Mouse (Mus musculus) gastrocnemius, postnatal 36 days (tissue): ENCODE data around the gene Manbal. TPM values are rescaled to one million over a fixed set of nuclear protein-coding genes. Genes with fewer than 3 reads are reported as not detected.

Source experiments
- DNase-seq, 2 experiments: peaks; one replicate each; pipeline ENCODE4 v3.0.0; 2022
- intact Hi-C: fragments of 180-260 bp; cut with DNase I; formaldehyde crosslinking; loops from one replicate; pipeline ENCODE4 v1.15.1; 2025
- total RNA-seq, 2 experiments: library from RNA; stranded (reverse); gene quantifications; 2 replicates each; pipeline ENCODE4 v1.2.3; 2021

Gene Manbal
- total RNA-seq, 2 experiments from 2014 or later = 15.3 to 15.6 TPM

DNA sequence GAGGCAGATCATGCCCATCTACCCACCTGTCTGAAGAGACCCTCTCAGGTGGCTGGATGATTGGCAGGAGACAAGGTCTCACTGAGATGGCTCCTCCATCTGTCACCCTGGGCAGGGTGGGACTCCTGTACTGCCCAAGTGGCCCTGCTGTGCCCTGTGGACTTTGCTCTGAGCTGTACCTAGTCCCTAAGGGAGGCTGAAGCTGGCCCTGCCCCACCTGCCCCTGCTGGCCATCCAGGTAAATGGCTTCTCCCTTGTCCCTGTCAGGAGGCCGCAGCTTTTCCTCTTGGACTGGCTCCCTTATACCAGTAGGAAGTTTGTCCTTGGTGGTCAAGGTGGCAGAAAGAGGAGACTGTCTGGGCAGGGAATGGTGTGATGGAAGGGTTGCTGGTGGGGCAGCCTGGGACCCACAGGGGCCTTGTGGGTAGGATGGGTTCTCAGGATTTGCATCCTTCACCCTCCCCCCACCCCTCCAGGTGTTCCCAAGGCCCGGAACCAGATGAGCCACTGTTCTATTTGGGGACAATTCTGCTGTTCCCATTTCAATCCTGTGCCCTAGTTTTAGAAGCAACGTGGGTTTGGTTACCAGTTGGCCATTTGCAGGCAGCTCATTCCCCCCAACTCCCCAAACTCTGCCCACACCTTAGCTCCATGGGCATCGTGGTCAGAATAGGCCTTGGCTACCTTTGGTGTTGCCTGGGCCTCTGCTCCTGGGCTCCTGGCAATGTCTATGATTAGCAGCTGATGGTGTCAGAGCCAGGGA is 63.5 kb downstream of the Manbal start:
- intact Hi-C loops = no loop called here
- no peak for DNase-seq

DNA sequence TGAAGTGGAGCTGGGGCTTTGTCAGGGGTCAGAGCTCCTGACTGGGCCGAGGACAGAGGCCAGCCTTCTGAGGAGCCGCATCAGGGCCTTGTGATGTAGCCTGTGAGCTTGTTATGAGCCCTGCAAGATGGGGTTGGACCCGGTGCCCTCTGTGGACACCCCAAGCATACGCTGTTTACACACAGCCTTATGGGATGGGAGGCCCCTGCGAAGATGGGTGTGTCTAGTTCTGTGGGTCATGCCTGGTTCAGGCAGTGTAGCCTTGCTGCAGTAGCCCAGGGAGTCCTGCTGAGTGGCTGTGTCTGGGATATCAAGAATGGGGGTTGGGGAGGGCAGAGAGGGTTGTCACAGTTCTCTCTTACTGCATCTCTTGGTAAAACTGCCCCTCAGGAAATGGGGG is 64.5 kb downstream of the Manbal start:
- no peak for DNase-seq
- intact Hi-C loops = no loop called here

DNA sequence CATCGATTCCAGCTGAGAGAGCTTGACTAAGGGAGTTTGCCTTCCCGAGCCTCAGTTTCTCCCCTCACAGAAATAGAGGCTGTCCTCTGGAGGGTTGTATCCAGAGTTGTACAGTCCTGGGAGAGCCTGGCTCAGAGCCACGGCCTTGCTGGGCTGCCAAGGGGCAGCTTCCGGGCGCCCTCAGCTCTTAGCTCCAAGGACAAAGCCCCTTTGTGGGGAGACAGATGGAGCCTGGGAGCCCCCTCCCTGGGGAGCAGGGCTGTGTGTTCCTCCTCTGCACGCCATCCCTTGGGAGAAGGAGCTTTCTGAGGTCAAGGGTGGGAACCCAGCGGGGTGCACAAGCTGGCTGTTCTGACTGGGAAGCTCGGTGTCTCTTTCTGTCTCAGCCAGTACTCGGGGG is 65.1 kb downstream of the Manbal start:
- no peak for DNase-seq
- intact Hi-C loops = no loop called here

DNA sequence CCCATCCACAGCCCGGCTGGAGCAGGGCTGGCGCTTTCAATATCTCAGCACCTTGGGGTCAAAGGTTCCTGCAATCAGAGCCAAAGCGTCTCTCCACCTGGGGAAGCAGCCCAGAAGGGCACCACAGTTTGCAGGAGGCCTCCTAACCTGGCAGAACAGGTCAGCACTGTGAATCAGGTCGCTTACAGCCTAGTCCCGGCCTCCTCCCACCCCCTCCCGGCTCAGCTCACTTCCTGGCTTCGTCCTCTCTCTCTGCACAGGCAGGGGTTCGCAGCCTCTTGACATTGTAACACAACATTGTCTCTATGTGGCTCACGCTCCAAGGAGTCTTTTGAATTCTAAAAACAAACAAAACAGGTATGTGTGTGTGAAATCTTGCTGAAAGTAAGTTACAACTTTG is 66.6 kb downstream of the Manbal start:
- intact Hi-C loops = no loop called here
- no peak for DNase-seq

DNA sequence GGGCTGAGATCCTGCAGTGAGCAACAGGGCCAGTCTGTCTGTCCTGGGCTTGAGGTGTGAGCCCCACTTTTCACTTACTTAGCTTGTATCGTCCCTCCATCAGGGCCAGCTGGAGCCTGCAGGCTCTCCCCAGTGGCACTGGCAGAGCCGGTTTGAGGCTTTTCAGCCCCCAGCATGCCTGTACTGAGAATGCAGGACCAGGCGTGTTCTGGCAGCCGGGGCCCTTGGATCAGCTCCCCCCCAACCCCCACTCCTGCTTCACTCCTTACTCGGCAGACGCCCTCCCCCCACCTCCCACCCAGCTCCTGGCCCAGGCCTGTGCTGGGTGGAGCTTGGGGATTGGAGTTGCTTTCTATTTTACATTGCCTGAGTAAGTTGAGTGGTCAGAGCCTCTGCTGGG is 67.1 kb downstream of the Manbal start:
- no peak for DNase-seq
- intact Hi-C loops = no loop called here

DNA sequence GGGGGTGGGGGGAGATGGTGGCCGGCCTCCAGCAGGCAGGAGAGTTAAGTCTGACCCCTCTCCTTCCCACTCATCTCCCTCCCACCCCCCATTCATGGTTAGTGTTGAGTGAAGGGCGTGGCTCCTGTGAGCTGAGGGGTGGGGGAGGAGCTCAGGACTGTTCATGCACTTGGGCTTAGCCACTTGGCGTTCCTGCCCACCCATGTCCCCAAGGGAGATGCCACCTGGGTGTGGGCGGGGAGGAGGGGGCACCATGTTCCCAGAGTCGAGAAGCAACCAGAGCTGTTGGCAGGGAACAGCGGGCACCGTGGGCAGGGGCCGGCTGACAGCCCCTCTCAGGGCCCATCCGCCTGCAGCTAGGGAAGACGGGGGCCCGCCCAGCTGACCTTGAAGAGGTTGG is 69.1 kb downstream of the Manbal start:
- intact Hi-C loops = no loop called here
- no peak for DNase-seq

DNA sequence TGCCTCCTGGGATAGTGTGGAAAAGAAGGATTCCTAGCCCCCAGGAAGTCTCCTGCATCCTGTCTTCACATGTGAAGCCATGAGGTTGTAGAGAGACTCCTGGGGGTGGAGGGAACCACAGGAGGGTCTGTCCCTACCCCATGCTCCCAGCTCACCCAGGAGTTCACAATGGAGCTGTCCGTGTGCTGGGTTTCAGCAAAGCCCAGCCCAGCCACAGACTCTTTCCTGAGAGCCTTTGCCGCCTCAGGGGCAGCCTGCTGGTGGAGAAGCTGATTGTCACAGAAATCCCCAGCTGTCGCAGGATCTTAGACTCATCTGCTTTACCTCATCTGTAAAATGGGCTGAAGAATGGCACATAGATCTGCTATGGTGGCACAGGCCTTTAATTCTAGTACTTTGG is 69.7 kb downstream of the Manbal start:
- intact Hi-C loops = no loop called here

DNA sequence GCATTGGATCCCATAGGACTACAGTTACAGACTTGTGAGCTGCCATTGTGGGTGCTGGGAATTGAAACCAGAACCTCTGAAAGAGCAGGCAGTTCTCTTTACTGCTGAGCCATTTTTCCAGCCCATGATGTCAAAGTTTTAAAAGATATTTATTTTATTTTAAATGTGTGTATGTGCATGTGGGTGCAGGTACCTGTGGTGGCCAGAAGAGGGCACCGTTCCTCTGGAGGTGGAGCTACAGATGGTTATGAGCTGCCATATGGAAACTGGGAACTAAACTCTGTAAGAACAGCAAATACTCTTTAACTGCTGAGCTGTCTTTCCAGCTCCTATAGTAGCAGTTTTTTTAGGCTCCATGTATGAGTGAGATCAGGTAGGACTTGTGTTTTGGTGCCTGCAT is 74.0 kb downstream of the Manbal start:
- no peak for DNase-seq
- intact Hi-C loops = no loop called here

More for the DNA sequence above, 69.7 kb downstream of the Manbal start:
- no peak for DNase-seq

Other genes starting within 250 kb of the Manbal start
- gene Samhd1, start 232.3 kb upstream of the Manbal start, total RNA-seq = 10 to 100 TPM; 12.9 to 13.2 TPM
- gene Rbl1, start 163.1 kb upstream of the Manbal start, total RNA-seq = 1 to 10 TPM; 1.6 to 2.2 TPM
- gene Rpn2, start 88.6 kb upstream of the Manbal start, total RNA-seq = 10 to 100 TPM; 72.9 to 74.8 TPM
- gene Mroh8, start 88.0 kb upstream of the Manbal start, total RNA-seq = 1 to 10 TPM in 1 of 2 experiments, under 1 TPM in 1; 0.72 to 1.2 TPM
- gene Ghrh, start 20.1 kb upstream of the Manbal start, total RNA-seq = not detected
- gene Src, start 50.9 kb downstream of the Manbal start, total RNA-seq = 1 to 10 TPM; 2.9 to 3.5 TPM
- 1 to 10 TPM in 1 of 2 experiments, under 1 TPM in 1; 0.84 to 1.9 TPM for gene Nnat, start 192.5 kb downstream of the Manbal start, total RNA-seq
- 10 to 100 TPM; 25.4 to 25.6 TPM for gene Blcap, start 203.7 kb downstream of the Manbal start, total RNA-seq